Mouse (Mus musculus): Measurements from ENCODE around the gene Gtsf1l. TPM values are rescaled to one million over a fixed set of nuclear protein-coding genes. Genes with fewer than 3 reads are reported as not detected.

The Gtsf1l gene
- polyA plus RNA-seq (2014; fragmentation: Illumina TruSeq; extraction: RNeasy Lipid Tissue Mini Kit (QIAGEN cat#74804); ENCODE audit: low read depth, low replicate concordance): not detected

GRCm38 (mm10) chr2:163087728-163088127 is at the start of gene Gtsf1l:
Gtsf1l (minus strand) TSS chr2:163087855.

GRCm38 (mm10) chr2:163054335-163054840 is 33.3 kb downstream of the Gtsf1l start, which contains the start of gene Mybl2:
Mybl2 (plus strand) TSS chr2:163054687.

Other genes starting within 250 kb of the Gtsf1l start
- 253 TPM for gene Srsf6, start 156.3 kb downstream of the Gtsf1l start, polyA plus RNA-seq (2014; fragmentation: Illumina TruSeq; extraction: RNeasy Lipid Tissue Mini Kit (QIAGEN cat#74804); ENCODE audit: low read depth, low replicate concordance)
- gene L3mbtl1, start 144.4 kb downstream of the Gtsf1l start, polyA plus RNA-seq (2014; fragmentation: Illumina TruSeq; extraction: RNeasy Lipid Tissue Mini Kit (QIAGEN cat#74804); ENCODE audit: low read depth, low replicate concordance): not detected
- 1.2 TPM for gene Sgk2, start 100.5 kb downstream of the Gtsf1l start, polyA plus RNA-seq (2014; fragmentation: Illumina TruSeq; extraction: RNeasy Lipid Tissue Mini Kit (QIAGEN cat#74804); ENCODE audit: low read depth, low replicate concordance)
- gene Ift52, start 70.5 kb downstream of the Gtsf1l start, polyA plus RNA-seq (2014; fragmentation: Illumina TruSeq; extraction: RNeasy Lipid Tissue Mini Kit (QIAGEN cat#74804); ENCODE audit: low read depth, low replicate concordance): 187 TPM
- not detected for gene Mybl2, start 33.2 kb downstream of the Gtsf1l start, polyA plus RNA-seq (2014; fragmentation: Illumina TruSeq; extraction: RNeasy Lipid Tissue Mini Kit (QIAGEN cat#74804); ENCODE audit: low read depth, low replicate concordance)
- 4.1 TPM for gene Tox2, start 115.3 kb upstream of the Gtsf1l start, polyA plus RNA-seq (2014; fragmentation: Illumina TruSeq; extraction: RNeasy Lipid Tissue Mini Kit (QIAGEN cat#74804); ENCODE audit: low read depth, low replicate concordance)

Data from adrenal gland, adult 10 weeks (tissue).